Mouse (Mus musculus) intestine, embryonic 14.5 days (tissue): ENCODE measurements around the gene Hddc3. TPM values are rescaled to one million over a fixed set of nuclear protein-coding genes. Genes with fewer than 3 reads are reported as not detected.

ENCODE experiments used
- ATAC-seq: fragments of 200-750 bp; cut with Nextera tagmentation; replicated peaks from 2 replicates; pipeline ENCODE4 v1.8.0; 2017; ENCODE audit warnings: low read depth, moderate number of reproducible peaks, moderate TSS enrichment, moderate library complexity; ENCODE audit not compliant: low FRiP score, low TSS enrichment
- DNase-seq: peaks from one replicate; pipeline ENCODE4 v3.0.0-alpha.2; 2018; ENCODE audit warnings: low spot score
- H3K27ac ChIP-seq: fragments of 300-500 bp; sonication (generic); 2 replicates; pipeline ENCODE4 v1.5.1; 2014; ENCODE audit warnings: low read depth, mild to moderate bottlenecking, control low read depth
- H3K27me3 ChIP-seq: fragments of 300-500 bp; sonication (generic); replicated peaks from 2 replicates; pipeline ENCODE4 v1.6.1; 2014; ENCODE audit warnings: low read length, control low read depth; ENCODE audit not compliant: control insufficient read depth, insufficient read depth
- H3K36me3 ChIP-seq: fragments of 300-500 bp; sonication (generic); 2 replicates; pipeline ENCODE4 v1.6.1; 2014; ENCODE audit warnings: low read length, control low read depth; ENCODE audit not compliant: control insufficient read depth, insufficient read depth
- H3K4me1 ChIP-seq: fragments of 300-500 bp; sonication (generic); replicated peaks from 2 replicates; pipeline ENCODE4 v1.6.1; 2014; ENCODE audit warnings: low read length, control low read depth, mixed read lengths; ENCODE audit not compliant: control insufficient read depth, insufficient read depth
- H3K4me2 ChIP-seq: fragments of 300-500 bp; sonication (generic); 2 replicates; pipeline ENCODE4 v1.6.1; 2014; ENCODE audit warnings: low read length
- H3K4me3 ChIP-seq: fragments of 300-500 bp; sonication (generic); 2 replicates; pipeline ENCODE4 v1.5.1; 2014; ENCODE audit warnings: low read depth, low read length, control low read depth, mixed read lengths
- H3K9ac ChIP-seq: fragments of 300-500 bp; sonication (generic); 2 replicates; pipeline ENCODE4 v1.6.1; 2014; ENCODE audit warnings: mild to moderate bottlenecking, low read length
- H3K9me3 ChIP-seq: fragments of 300-500 bp; sonication (generic); 2 replicates; pipeline ENCODE4 v1.6.1; 2016; ENCODE audit warnings: low read length, control low read depth; ENCODE audit not compliant: control insufficient read depth
- WGBS: fragments of 180-500 bp; shearing (Covaris S2); extraction: QIAGEN DNeasy Blood & Tissue Kit; methylation state at CpG from one replicate; pipeline ENCODE4 v1.1.7; 2014; 5-methylcytosine and 5-hydroxymethylcytosine counted together
- polyA plus RNA-seq: library from polyadenylated mRNA; unstranded; fragments of >200 nt; fragmentation: Nextera tagmentation; extraction: Ambion mirVana; gene quantifications from 2 replicates; pipeline ENCODE4 v1.2.1, GENCODE M21; 2014

Hddc3 gene
- polyA plus RNA-seq, 1 experiment from 2014 or later, result 19.8 TPM

DNA sequence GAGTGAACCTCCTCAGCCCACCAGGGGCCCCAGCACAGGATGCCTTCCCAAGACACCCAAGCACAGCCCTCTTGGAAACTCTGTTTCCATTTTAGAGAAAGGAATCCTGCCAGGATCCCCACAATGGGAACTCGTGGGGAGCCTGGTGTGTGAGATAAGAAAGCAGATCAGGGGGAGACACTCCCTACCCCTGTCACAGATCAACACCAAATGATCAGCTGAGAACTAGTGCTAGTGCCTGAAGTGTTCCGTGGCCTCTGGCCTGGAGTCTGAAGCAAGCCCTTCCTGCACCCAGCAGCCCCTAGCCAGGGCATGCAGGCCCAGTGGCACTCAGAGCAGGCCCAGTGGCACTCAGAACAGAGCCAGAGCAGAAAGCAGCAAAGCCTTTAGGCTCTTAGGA is 7.9 kb downstream of the Hddc3 start:
- DNase-seq, result no peak

GRCm38 (mm10) chr7:80352920-80353319 is 10.0 kb downstream of the Hddc3 start:
- Histone ChIP-seq H3K27me3 (no peaks in the 10 kb centered on the region), H3K9me3 (no peaks in the 10 kb centered on the region), H3K27ac (no peak overlapping the region), H3K36me3 (peaks cover 69% of the 10 kb centered on the region), H3K4me1 (0 out of 2 replicates have a peak, but pooled peaks cover 3% of the 10 kb centered on the region), H3K9ac (no peak overlapping the region), H3K4me2 (no peak overlapping the region), H3K4me3 (no peak overlapping the region)
- WGBS, result 90% methylated on average over 8 of the region's 8 CpGs
- no peak for DNase-seq
- ATAC-seq, result no peak

More for the DNA sequence above, 7.9 kb downstream of the Hddc3 start:
- H3K4me3 ChIP-seq, result no peak overlapping the region
- H3K9me3 ChIP-seq, result no peaks in the 10 kb centered on the region
- 69% methylated on average over 2 of the region's 2 CpGs for WGBS
- H3K4me1 ChIP-seq, result peaks cover 13% of the 10 kb centered on the region; the same call in 1 of the 2 replicates
- H3K36me3 ChIP-seq, result peaks cover 48% of the 10 kb centered on the region
- H3K4me2 ChIP-seq, result no peak overlapping the region
- no peaks in the 10 kb centered on the region for H3K27me3 ChIP-seq
- ATAC-seq, result no peak
- no peak overlapping the region for H3K27ac ChIP-seq
- no peak overlapping the region for H3K9ac ChIP-seq

- no peak overlapping the region for H3K4me2 ChIP-seq
- ATAC-seq (no peak), DNase-seq (no peak)
- 87% methylated on average over 13 of the region's 13 CpGs for WGBS
- no peaks in the 10 kb centered on the region for H3K4me1 ChIP-seq
- no peaks in the 10 kb centered on the region for H3K27me3 ChIP-seq
- H3K9ac ChIP-seq, result no peak overlapping the region
- H3K27ac ChIP-seq, result no peak overlapping the region
- peaks cover 88% of the 10 kb centered on the region for H3K36me3 ChIP-seq
- H3K4me3 ChIP-seq, result no peak overlapping the region
- H3K9me3 ChIP-seq, result no peaks in the 10 kb centered on the region
These were observed 13.4 kb downstream of the Hddc3 start for GRCm38 (mm10) chr7:80356351-80356750.

GRCm38 (mm10) chr7:80357156-80357555 is 14.3 kb downstream of the Hddc3 start:
- WGBS, result 71% methylated on average over 8 of the region's 8 CpGs
- no peaks in the 10 kb centered on the region for H3K9me3 ChIP-seq
- ATAC-seq (no peak), DNase-seq (no peak)
- no peak overlapping the region for H3K9ac ChIP-seq
- H3K27ac ChIP-seq, result no peak overlapping the region
- H3K27me3 ChIP-seq, result no peaks in the 10 kb centered on the region
- no peaks in the 10 kb centered on the region for H3K4me1 ChIP-seq
- H3K4me2 ChIP-seq, result no peak overlapping the region
- no peak overlapping the region for H3K4me3 ChIP-seq
- peaks cover 90% of the 10 kb centered on the region for H3K36me3 ChIP-seq

GRCm38 (mm10) chr7:80358039-80358438 is 15.1 kb downstream of the Hddc3 start:
- H3K36me3 ChIP-seq, result peaks cover 90% of the 10 kb centered on the region
- 76% methylated on average over 4 of the region's 4 CpGs for WGBS
- no peak overlapping the region for H3K27ac ChIP-seq
- no peak overlapping the region for H3K9ac ChIP-seq
- no peak overlapping the region for H3K4me3 ChIP-seq
- H3K27me3 ChIP-seq, result no peaks in the 10 kb centered on the region
- H3K4me2 ChIP-seq, result no peak overlapping the region
- no peaks in the 10 kb centered on the region for H3K9me3 ChIP-seq
- H3K4me1 ChIP-seq, result no peaks in the 10 kb centered on the region
- DNase-seq (no peak), ATAC-seq (no peak)

DNA sequence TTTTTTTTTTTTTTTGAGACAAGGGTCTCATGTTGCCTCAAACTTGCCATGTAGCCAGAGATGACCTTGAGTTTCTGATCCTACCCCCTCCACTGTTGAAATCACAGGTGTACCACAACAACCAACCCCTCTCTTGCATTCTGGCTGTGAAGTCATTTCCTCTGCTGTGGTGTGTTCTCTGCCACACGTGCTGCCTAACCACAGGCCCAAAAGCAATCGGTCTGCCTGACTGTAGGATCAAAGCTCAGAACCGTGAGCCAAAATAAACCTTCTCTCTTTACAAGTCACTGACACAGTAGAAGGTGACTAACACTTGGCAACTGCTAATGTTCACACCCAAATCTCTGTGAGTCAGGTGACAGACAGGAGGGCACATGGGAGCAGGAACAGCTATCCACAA is 17.5 kb downstream of the Hddc3 start:
- no peaks in the 10 kb centered on the region for H3K4me1 ChIP-seq
- DNase-seq, result no peak
- H3K9ac ChIP-seq, result no peak overlapping the region
- H3K9me3 ChIP-seq, result no peaks in the 10 kb centered on the region
- H3K4me2 ChIP-seq, result no peak overlapping the region
- WGBS, result 59% methylated on average over 3 of the region's 3 CpGs
- no peaks in the 10 kb centered on the region for H3K27me3 ChIP-seq
- no peak for ATAC-seq
- H3K4me3 ChIP-seq, result no peak overlapping the region
- H3K36me3 ChIP-seq, result peaks cover 92% of the 10 kb centered on the region
- H3K27ac ChIP-seq, result no peak overlapping the region

GRCm38 (mm10) chr7:80365759-80366158 is 22.9 kb downstream of the Hddc3 start:
- H3K4me2 ChIP-seq, result no peak overlapping the region
- no peak overlapping the region for H3K4me3 ChIP-seq
- H3K9ac ChIP-seq, result no peak overlapping the region
- no peak overlapping the region for H3K27ac ChIP-seq
- DNase-seq (no peak), ATAC-seq (no peak)
- no peaks in the 10 kb centered on the region for H3K27me3 ChIP-seq
- peaks cover 70% of the 10 kb centered on the region for H3K36me3 ChIP-seq
- H3K9me3 ChIP-seq, result no peaks in the 10 kb centered on the region
- H3K4me1 ChIP-seq, result peaks cover 9% of the 10 kb centered on the region
- WGBS, result 84% methylated on average over 2 of the region's 2 CpGs

GRCm38 (mm10) chr7:80367232-80367631 is 24.3 kb downstream of the Hddc3 start:
- H3K36me3 ChIP-seq, result peaks cover 56% of the 10 kb centered on the region
- ATAC-seq (no peak), DNase-seq (no peak)
- no peak overlapping the region for H3K9ac ChIP-seq
- H3K4me1 ChIP-seq, result peaks cover 12% of the 10 kb centered on the region
- no peak overlapping the region for H3K4me2 ChIP-seq
- H3K27me3 ChIP-seq, result no peaks in the 10 kb centered on the region
- no peaks in the 10 kb centered on the region for H3K9me3 ChIP-seq
- no peak overlapping the region for H3K4me3 ChIP-seq
- 97% methylated on average over 7 of the region's 7 CpGs for WGBS
- no peak overlapping the region for H3K27ac ChIP-seq

- Histone ChIP-seq H3K27me3 (no peaks in the 10 kb centered on the region), H3K4me1 (peaks cover 12% of the 10 kb centered on the region), H3K9me3 (no peaks in the 10 kb centered on the region), H3K27ac (no peak overlapping the region), H3K9ac (no peak overlapping the region), H3K4me2 (no peak overlapping the region), H3K4me3 (no peak overlapping the region), H3K36me3 (peaks cover 48% of the 10 kb centered on the region)
- DNase-seq (no peak), ATAC-seq (no peak)
- WGBS, result 86% methylated on average over 9 of the region's 9 CpGs
These were observed 25.1 kb downstream of the Hddc3 start for GRCm38 (mm10) chr7:80368009-80368408.
